Mouse (Mus musculus): Measurements from ENCODE around the gene Gm43720.

GRCm38 (mm10) chr5:138267114-138267513 is 12.6 kb downstream of the Gm43720 start:
- no peak for TF ChIP-seq CTCF (IDR thresholded peaks at IDR 0.05; ENCODE audit: extremely low read depth, insufficient read depth, low read length)
- TF ChIP-seq POLR2A (IDR thresholded peaks at IDR 0.05; ENCODE audit: extremely low read depth, insufficient read depth, low read length): no peak

All from cortical plate, adult 2 months (tissue).